Mouse (Mus musculus) MEL (cell line): Measurements from ENCODE around the gene Zfp961.

Experiments used
- CHD2 ChIP-seq: IDR thresholded peaks from 2 replicates; pipeline ENCODE4 v1.6.1; 2011; ENCODE audit warnings: low read length, improper control_type of control experiment
- CTCF ChIP-seq, 3 experiments: IDR thresholded peaks in 2 of 3; conservative IDR thresholded peaks in 1 of 3; 2 replicates each; pipeline ENCODE4 v1.5.1; 2011 to 2012; ENCODE audit warnings: low read length in 3 of 3, low read depth in 2 of 3, mild to moderate bottlenecking in 2 of 3, improper control_type of control experiment in 1 of 3, inconsistent platforms in 1 of 3, mixed read lengths in 1 of 3, moderate library complexity in 1 of 3; ENCODE audit not compliant: control insufficient read depth in 1 of 3, insufficient read depth in 1 of 3, poor library complexity in 1 of 3, severe bottlenecking in 1 of 3
- SIN3A ChIP-seq: IDR thresholded peaks from 2 replicates; pipeline ENCODE4 v1.6.1; 2012; ENCODE audit warnings: low read length, improper control_type of control experiment, inconsistent platforms
- SMC3 ChIP-seq: IDR thresholded peaks from 2 replicates; pipeline ENCODE4 v1.6.1; 2011; ENCODE audit warnings: low read depth, low read length, improper control_type of control experiment
- USF1 ChIP-seq: IDR thresholded peaks from 2 replicates; pipeline ENCODE4 v1.6.1; 2014; ENCODE audit warnings: low read depth, mild to moderate bottlenecking, inconsistent platforms, low read length, improper control_type of control experiment, moderate library complexity

GRCm38 (mm10) chr8:71971945-71972344 lies 21.1 kb downstream of the Zfp961 start:
- TF ChIP-seq USF1 (no peak), SIN3A (no peak), CTCF (IDR thresholded peaks at IDR 0.05 in 2 of 3, conservative IDR thresholded peaks at IDR 0.05 in 1 of 3; ENCODE audit: control insufficient read depth in 1 of 3, insufficient read depth in 1 of 3, low read depth in 2 of 3, low read length in 3 of 3, poor library complexity in 1 of 3, severe bottlenecking in 1 of 3) (peak; percentile 20 to 82 (median 52); a peak in 5 of 6 replicates), CHD2 (no peak), SMC3 (peak; percentile 60)
